Mouse (Mus musculus) splenic B cell, adult 2 months (primary cell): ENCODE measurements around the gene Eif2a.
"Not testable (repeated sequence)": the region's sequence is repeated elsewhere in the genome, so short reads cannot be mapped to it uniquely, and the experiment has no call there.

Experiments
- DNase-seq: peaks from one replicate; pipeline ENCODE4 v3.0.0-alpha.2; 2011; ENCODE audit warnings: low read depth, low spot score
- H3K27me3 ChIP-seq: 2 replicates; pipeline ENCODE4 v1.6.1; 2012; ENCODE audit warnings: mild to moderate bottlenecking, low read length, moderate library complexity, mixed read lengths; ENCODE audit not compliant: control insufficient read depth, poor library complexity, insufficient read depth, severe bottlenecking
- H3K36me3 ChIP-seq: 2 replicates; pipeline ENCODE4 v1.6.1; 2012; ENCODE audit warnings: mild to moderate bottlenecking, low read length, moderate library complexity, mixed read lengths; ENCODE audit not compliant: control insufficient read depth, poor library complexity, insufficient read depth, severe bottlenecking

The Eif2a gene

DNA sequence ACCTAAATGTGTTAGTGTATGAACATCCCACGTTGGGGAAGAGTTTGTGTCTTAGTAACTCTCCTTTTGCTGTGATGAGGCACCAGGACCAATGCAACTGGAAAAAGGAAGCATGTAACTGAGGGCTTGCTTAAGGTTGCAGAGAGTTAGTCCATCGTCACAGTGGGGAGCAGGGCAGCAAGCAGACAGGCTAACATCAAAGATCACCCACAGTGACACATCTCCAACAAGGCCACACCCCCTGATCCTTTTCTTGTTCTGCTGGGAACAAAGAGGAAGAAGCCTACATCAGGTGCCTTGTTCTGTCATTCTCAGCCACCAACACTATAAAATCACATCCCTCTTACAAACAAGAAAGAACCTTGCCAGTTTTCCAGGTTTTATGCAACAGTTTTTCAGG, 34.3 kb downstream of the Eif2a start:
- Histone ChIP-seq H3K36me3 (peaks cover 3% of the 10 kb centered on the region; the same call in 1 of the 2 replicates), H3K27me3 (no peaks in the 10 kb centered on the region)
- DNase-seq, result no peak

- DNase-seq, result no peak
- Histone ChIP-seq H3K36me3 (no peaks in the 10 kb centered on the region), H3K27me3 (no peaks in the 10 kb centered on the region)
Measured at GRCm38 (mm10) chr3:58561437-58561836, 35.8 kb downstream of the Eif2a start.

DNA sequence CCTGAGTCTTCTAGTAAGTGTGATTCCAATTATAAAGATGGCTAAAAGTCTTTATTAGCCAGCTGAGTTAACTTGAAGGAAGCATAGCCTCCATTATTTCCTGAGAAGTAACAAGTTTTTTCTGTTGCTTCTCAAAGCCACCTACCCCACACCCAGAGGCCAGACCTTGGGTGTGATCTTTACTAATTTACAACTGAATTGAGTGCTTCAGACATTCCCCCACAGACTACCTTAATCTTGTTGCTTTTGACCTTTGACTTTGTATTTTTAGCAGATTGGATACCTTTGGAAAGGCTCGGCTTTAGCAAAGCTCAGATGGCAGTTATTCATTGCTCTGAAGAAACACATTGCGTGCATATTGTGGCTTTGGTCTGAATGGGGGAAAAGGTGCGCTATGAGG, 45.2 kb downstream of the Eif2a start:
- Histone ChIP-seq H3K27me3 (no peaks in the 10 kb centered on the region), H3K36me3 (no peaks in the 10 kb centered on the region)
- DNase-seq, result no peak

DNA sequence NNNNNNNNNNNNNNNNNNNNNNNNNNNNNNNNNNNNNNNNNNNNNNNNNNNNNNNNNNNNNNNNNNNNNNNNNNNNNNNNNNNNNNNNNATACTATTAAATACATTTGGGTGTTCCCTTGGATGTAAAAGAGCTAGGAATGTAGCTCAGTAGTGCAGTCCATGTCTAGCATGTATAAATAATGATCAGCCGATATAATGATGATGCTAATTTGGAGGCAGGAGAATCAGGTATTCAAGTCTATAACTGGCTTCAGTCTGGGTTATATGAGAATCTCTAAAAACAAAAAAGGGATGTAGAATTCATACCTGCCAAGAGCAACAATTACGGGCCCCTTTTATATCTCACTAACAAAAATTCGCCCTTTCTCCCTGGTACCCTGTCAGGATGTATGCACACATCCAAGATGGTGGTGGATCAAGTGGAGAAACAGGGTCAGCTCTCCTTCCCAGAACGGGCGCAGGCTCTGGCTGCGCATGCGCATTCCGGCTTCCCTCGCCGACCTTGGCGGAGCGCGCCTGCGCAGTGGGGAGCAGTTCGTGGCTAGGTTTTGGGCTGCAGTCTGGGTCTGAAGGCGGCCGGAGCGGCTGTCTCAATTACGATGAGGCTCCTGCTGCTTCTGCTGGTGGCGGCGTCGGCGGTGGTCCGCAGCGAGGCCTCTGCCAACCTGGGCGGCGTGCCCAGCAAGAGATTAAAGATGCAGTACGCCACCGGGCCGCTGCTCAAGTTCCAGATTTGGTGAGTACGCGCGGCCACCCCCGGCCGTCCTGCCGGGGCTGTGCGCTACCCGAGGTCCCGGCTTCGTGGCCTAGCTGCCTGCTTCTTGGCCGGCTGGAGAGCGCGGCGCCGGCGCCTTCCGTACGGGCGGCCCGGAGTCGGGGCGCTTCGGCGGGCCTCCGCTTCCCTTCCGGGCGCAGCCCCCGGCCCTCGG, 50.8 kb downstream of the Eif2a start, which contains the start of gene Selenot:
Gene Selenot, plus strand, starts transcription at position 500 of the 930 bp plus-strand sequence.
- Histone ChIP-seq H3K27me3 (no peaks in the 10 kb centered on the region), H3K36me3 (no peaks in the 10 kb centered on the region)
- peak; percentile 96 for DNase-seq

- Histone ChIP-seq H3K36me3 (no peaks in the 10 kb centered on the region), H3K27me3 (no peaks in the 10 kb centered on the region)
- DNase-seq, result no peak
Measured at GRCm38 (mm10) chr3:58577067-58577503, 51.5 kb downstream of the Eif2a start.

- no peaks in the 10 kb centered on the region for H3K27me3 ChIP-seq
- H3K36me3 ChIP-seq, result no peaks in the 10 kb centered on the region
- DNase-seq, result no peak
Measured at GRCm38 (mm10) chr3:58577506-58578050, 52.0 kb downstream of the Eif2a start.

DNA sequence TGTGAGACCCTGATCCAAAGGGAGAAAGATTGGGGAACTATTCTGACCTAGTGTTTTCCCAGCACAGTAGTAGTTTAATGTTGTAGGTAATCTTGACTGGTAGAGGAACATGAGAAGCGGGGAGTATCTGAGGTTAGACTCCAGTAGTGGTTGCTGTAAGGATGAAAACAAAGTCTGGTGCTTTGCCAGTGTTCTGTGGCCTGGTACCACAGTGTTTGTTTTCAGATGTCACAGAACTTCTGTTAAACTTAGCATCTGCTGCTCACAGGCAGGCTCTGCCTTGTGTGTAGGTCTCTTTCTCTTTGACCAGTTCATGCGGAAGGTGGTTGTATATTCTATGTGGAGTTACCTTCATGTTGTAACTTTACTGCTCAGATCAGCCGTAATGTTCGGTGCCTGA, 55.9 kb downstream of the Eif2a start:
- DNase-seq, result no peak
- H3K36me3 ChIP-seq, result no peaks in the 10 kb centered on the region
- H3K27me3 ChIP-seq, result no peaks in the 10 kb centered on the region

DNA sequence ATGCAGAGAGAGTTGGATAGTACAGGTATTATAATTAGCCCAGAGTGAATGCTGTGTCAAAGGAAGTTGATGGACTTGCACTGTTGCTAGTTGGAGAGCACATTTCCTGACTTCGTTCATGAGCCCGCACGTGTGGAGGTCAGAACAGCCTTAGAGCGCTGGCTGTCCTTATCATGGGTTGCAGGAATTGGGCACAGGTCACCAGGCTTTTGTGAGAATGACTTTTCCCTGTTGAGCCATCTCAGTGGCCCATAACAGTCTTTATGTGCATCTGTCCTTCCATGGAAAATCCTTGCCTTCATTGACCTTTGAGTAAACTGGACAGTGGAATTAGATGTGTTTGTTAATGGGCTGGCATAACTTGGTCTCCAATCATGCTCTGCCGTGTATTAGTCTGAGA, 56.7 kb downstream of the Eif2a start:
- Histone ChIP-seq H3K27me3 (no peaks in the 10 kb centered on the region), H3K36me3 (no peaks in the 10 kb centered on the region)

GRCm38 (mm10) chr3:58582788-58583426, 57.3 kb downstream of the Eif2a start:
- Histone ChIP-seq H3K36me3 (no peaks in the 10 kb centered on the region), H3K27me3 (no peaks in the 10 kb centered on the region)
- DNase-seq, result peak; percentile 50

More for the DNA sequence above, 56.7 kb downstream of the Eif2a start:
- DNase-seq, result no peak

- not testable (repeated sequence) for H3K27me3 ChIP-seq, H3K36me3 ChIP-seq, DNase-seq
Measured at GRCm38 (mm10) chr3:58590544-58590943, 64.9 kb downstream of the Eif2a start.

GRCm38 (mm10) chr3:58592666-58593065, 67.0 kb downstream of the Eif2a start:
- not testable (repeated sequence) for DNase-seq, H3K36me3 ChIP-seq, H3K27me3 ChIP-seq

DNA sequence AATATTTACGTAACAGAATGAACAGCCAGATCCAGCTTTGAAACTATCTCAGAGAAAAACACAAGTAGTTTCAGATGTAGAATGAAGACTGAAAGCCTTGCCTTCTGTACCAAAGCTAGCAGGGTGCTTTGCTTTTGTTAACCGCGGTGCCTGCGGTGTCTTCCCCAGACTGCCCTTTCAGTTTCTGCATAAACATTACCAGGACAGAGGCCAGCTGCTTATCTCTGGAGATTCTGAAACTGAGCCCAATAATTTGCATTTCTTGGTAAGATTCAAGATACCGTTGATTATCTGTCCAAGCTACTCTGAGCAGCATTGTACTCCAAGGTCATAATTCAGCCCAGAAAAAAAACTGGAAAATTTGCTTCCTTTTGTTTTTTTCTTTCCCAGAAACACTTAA, 68.0 kb downstream of the Eif2a start:
- peaks cover 6% of the 10 kb centered on the region for H3K36me3 ChIP-seq
- peak; percentile 9 for DNase-seq
- no peaks in the 10 kb centered on the region for H3K27me3 ChIP-seq
